Mouse (Mus musculus) gastrocnemius, adult 18-20 months (tissue): ENCODE data around the gene Lamc3. TPM values are rescaled to one million over a fixed set of nuclear protein-coding genes. Genes with fewer than 3 reads are reported as not detected.

Experiments
- DNase-seq: peaks from one replicate; pipeline ENCODE4 v3.0.0; 2021; ENCODE audit warnings: low spot score
- total RNA-seq, 2 experiments: library from RNA; stranded (reverse); gene quantifications; 2 replicates each; pipeline ENCODE4 v1.2.3; 2021

Lamc3 gene
- total RNA-seq, 2 experiments from 2014 or later: 0.16 to 0.33 TPM

DNA sequence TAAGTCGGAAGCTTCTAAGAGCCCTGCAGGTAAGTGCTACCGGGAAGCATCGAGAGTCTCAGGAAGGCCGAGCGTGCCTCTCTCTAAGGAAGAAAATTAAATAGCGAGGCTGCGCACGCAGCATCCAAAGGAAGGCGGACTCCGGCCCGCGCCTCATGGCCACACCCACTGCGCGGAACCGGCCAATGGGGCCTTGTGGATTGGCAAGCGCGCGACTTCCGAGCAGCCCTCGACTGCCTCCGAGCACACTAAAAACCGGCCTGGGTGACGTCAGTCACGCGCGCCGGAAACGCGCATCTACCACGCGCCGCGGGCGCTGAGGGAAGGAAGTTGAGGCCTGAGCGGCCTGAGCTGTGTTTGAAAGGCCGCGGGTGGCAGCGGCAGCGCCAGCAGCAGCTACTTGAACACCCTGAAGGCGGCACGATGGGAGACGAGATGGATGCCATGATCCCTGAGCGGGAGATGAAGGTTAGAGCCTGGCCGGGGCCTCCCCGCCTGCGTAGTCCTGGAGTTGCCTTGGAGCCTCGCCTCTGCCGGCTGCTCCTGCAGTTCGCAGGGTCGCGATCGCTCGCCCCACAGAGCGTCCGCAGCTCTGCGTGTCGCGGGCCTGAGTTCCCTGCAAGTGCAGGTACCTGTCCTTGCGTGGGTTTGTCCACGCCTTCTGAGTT lies 87.2 kb downstream of the Lamc3 start, which contains the start of gene Nup214:
TSS of gene Nup214 (plus strand) at position 296 of the 668 bp plus-strand sequence.
- DNase-seq: peak; percentile 98

DNA sequence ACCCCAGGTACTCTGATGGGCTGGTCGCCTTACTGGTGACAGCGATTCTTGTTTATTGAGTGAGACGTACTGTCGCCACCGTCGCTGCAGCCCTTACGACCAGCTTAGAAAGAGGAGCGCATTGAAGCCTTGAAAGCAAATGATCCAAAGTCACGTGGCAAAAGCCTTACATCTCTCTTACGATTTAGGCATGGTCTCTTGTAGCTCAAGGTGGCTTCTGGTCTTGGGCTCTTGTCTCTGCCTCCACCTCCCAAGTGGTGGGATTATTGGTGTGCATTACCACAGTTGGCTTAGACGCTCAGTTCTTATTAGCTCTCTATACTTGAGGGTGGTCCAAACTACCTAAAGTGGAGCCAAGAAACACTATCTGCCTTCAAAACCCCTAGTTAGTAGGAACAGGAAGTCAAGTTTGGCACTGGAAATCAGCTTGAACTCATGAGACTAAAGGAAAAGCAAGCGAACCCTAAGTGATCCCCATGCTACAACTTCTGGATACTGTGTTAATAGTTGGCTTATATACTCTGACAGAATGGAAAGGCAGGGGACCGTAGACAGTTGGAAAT lies 87.8 kb downstream of the Lamc3 start:
- DNase-seq: no peak

DNA sequence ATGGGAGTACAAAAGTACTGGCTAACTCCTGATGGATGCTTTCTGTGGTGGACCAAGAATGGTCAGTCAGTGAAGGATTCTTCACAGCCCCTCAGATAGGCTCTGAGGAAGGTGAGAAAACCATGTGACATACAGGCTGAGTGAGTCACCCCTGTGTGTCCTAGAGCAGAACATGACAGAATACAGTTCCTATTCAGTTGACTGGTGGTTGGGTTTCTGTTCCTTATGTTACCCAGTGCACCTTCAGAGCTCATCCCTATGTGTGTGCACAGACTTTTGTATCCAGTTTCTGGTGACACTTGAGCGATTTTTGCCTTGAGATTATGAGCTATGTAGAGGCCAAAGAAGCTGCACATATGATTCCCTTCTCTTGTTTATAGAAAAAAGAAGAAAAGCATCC lies 100.7 kb downstream of the Lamc3 start:
- no peak for DNase-seq

DNA sequence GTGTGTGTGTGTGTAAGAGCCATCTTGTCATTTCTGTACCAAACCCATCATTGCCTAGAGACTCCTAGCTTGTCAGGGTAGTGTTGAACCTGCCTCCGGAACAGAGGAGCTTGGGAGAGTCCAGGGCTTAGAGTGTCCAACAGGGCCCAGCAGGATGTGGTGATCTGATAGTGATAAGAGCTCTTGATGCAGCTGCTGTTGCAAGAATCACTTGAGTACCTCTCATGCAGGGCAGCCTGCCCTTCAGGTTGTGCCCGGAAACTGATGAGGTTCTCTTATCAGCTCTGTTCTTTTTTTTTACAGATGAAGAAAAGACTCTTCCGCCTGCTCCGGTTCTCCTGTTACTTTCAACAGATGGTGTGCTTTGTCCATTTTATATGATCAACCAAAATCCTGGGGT lies 103.9 kb downstream of the Lamc3 start:
- DNase-seq: no peak

DNA sequence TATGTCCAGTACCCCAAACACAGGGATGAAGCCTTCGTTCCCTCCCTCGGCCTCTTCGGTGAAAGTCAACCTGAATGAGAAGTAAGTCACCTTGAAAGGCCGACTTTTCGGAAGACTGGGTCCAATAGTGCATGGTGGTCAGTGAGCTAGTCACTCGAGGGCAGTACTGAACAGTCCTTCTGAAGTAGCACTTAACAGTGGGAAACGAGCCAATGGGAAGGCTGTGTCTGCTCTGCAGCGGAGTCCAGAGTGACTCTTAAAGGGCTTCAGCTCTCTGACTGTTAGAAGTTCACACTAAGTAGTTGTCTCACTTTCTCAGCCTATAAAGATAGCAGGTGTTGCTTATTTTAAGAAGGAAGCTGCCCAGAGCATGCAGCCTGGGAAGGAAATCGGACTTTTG lies 107.8 kb downstream of the Lamc3 start:
- DNase-seq: no peak

DNA sequence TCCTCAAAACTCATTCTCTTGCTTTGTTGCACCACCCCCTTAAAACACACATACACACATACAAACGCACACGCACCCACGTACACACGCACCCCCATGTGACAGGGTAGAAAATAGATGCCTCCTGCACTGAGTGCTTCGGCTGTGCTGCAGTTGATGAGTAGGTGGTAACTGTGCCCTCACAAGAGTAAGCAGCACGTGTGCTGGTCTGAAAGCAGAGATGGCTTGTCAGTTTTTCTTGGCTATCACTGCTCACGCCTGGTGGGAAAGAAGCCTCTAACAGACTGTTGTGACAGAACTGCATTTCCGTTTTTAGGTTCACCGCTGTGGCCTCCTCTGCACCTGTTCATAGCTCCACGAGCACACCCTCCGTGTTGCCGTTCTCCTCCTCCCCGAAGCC lies 109.0 kb downstream of the Lamc3 start:
- DNase-seq: no peak

Other genes with a start within 250 kb of the Lamc3 start
- not detected for gene Prdm12, start 247.3 kb upstream of the Lamc3 start, total RNA-seq
- gene Exosc2, start 216.6 kb upstream of the Lamc3 start, total RNA-seq: 1 to 10 TPM; 6.8 to 7.2 TPM
- 10 to 100 TPM; 22.1 to 26.1 TPM for gene Abl1, start 198.9 kb upstream of the Lamc3 start, total RNA-seq
- gene Qrfp, start 76.7 kb upstream of the Lamc3 start, total RNA-seq: not detected
- gene Fibcd1, start 41.3 kb upstream of the Lamc3 start, total RNA-seq: under 1 TPM in 1 of 2 experiments, not detected in 1; 0.05 TPM
- 1 to 10 TPM; 2.9 to 3.3 TPM for gene Aif1l, start 62.8 kb downstream of the Lamc3 start, total RNA-seq
- gene Nup214, start 87.1 kb downstream of the Lamc3 start, total RNA-seq: 10 to 100 TPM; 18.0 to 23.5 TPM
- gene Fam78a, start 197.6 kb downstream of the Lamc3 start, total RNA-seq: 10 to 100 TPM; 12.5 to 21.2 TPM
- 100 to 1,000 TPM; 105 to 121 TPM for gene Plpp7, start 208.2 kb downstream of the Lamc3 start, total RNA-seq